Mouse (Mus musculus): ENCODE data around the gene Ngb. TPM values are rescaled to one million over a fixed set of nuclear protein-coding genes. Genes with fewer than 3 reads are reported as not detected.

Ngb gene
- total RNA-seq, 1 experiment = 1.2 TPM

DNA sequence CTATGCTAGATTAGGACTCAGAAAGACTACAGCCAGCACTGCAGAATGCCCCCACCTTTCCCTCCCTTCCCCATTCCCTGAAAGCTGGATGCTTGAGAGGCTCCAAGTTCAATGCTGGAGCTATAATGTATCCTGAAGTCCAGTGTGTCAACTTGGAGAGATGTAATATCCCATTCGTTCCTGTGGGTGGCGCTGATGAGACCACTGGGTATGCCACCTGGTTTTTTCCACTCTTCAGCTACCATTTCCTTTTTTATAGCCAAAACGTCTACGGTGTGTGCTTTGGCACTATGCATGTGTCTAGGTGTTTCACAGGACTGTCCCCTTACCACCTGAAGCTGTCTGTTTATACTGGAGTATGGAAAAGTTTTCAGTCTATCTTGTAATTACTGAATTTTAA is 14.0 kb downstream of the Ngb start:
- peaks cover 0 to 3% of the 10 kb centered on the region in 2 experiments; a peak in 1 of 4 replicates for H3K4me1 ChIP-seq (ENCODE audit: control insufficient read depth in 2 of 2, insufficient read depth in 2 of 2, low read length in 2 of 2, poor library complexity in 1 of 2)

GRCm38 (mm10) chr12:87087236-87087635 is 15.1 kb downstream of the Ngb start:
- no peaks in the 10 kb centered on the region for H3K9me3 ChIP-seq (ENCODE audit: control insufficient read depth, insufficient read depth, low read depth, low read length)
- no peaks in the 10 kb centered on the region for H3K36me3 ChIP-seq (ENCODE audit: control insufficient read depth, insufficient read depth, low read length, poor library complexity, severe bottlenecking)
- no peak overlapping the region for H3K9ac ChIP-seq (ENCODE audit: insufficient read depth, low read depth, low read length, poor library complexity, severe bottlenecking)
- no peak overlapping the region for H3K27ac ChIP-seq (ENCODE audit: insufficient read depth, low read depth, low read length, poor library complexity, severe bottlenecking)
- peak overlapping the region in 1 of 2 experiments; percentile 42; a peak in 2 of 4 replicates for H3K4me3 ChIP-seq (ENCODE audit: insufficient read depth in 1 of 2, low read depth in 1 of 2, low read length in 2 of 2, poor library complexity in 1 of 2, severe bottlenecking in 1 of 2)
- in situ Hi-C loops (cut with MboI; ENCODE audit: low sequenced_read_pairs in 2 of 2, unreplicated experiment in 2 of 2) = no loop called here
- no peak for DNase-seq (ENCODE audit: low read depth, low spot score)
- H3K4me1 ChIP-seq (ENCODE audit: control insufficient read depth in 2 of 2, insufficient read depth in 2 of 2, low read length in 2 of 2, poor library complexity in 1 of 2) = peaks cover 0 to 3% of the 10 kb centered on the region in 2 experiments; a peak in 1 of 4 replicates
- no peak for TF ChIP-seq MAFK (IDR thresholded peaks at IDR 0.05; ENCODE audit: insufficient read depth, low read depth, low read length)

More for the DNA sequence above, 14.0 kb downstream of the Ngb start:
- in situ Hi-C loops (cut with MboI; ENCODE audit: low sequenced_read_pairs in 2 of 2, unreplicated experiment in 2 of 2) = no loop called here
- Histone ChIP-seq H3K36me3 (ENCODE audit: control insufficient read depth, insufficient read depth, low read length, poor library complexity, severe bottlenecking) (no peaks in the 10 kb centered on the region), H3K27ac (ENCODE audit: insufficient read depth, low read depth, low read length, poor library complexity, severe bottlenecking) (no peak overlapping the region), H3K9me3 (ENCODE audit: control insufficient read depth, insufficient read depth, low read depth, low read length) (no peaks in the 10 kb centered on the region), H3K9ac (ENCODE audit: insufficient read depth, low read depth, low read length, poor library complexity, severe bottlenecking) (no peak overlapping the region), H3K4me3 (ENCODE audit: insufficient read depth in 1 of 2, low read depth in 1 of 2, low read length in 2 of 2, poor library complexity in 1 of 2, severe bottlenecking in 1 of 2) (no peak overlapping the region)
- TF ChIP-seq MAFK (IDR thresholded peaks at IDR 0.05; ENCODE audit: insufficient read depth, low read depth, low read length) (no peak), ZC3H11A (IDR thresholded peaks at IDR 0.05; ENCODE audit: borderline replicate concordance, low read depth, low read length) (0 out of 2 replicates have a peak, but pooled peaks have one; percentile 27), ZNF384 (IDR thresholded peaks at IDR 0.05; ENCODE audit: low read depth, low read length) (0 out of 2 replicates have a peak, but pooled peaks have one; percentile 23), HCFC1 (IDR thresholded peaks at IDR 0.05; ENCODE audit: borderline replicate concordance, insufficient read depth, low read length) (no peak), CHD2 (IDR thresholded peaks at IDR 0.05; ENCODE audit: low read depth, low read length) (no peak)
- peak; percentile 51 for DNase-seq (ENCODE audit: low read depth, low spot score)

DNA sequence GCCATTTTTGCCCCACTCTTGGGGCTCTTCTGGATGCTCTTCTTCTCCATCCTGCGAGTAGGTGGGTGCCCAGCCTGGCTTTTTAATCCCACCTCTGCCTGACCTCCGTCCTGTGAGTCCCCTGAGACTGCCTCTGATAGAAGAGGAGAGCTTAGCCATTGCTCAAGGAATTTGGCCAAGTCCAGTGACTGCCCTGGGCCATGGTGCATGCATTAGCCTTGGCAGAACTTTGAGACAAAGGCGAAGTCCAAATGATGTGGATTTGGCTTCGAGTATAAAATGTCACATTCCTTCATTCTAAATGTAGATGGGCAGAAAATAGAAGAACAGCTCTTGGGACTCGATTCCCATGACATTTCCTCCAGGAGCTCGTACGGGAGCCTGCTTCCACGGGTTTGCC is 19.5 kb downstream of the Ngb start:
- in situ Hi-C loops (cut with MboI; ENCODE audit: low sequenced_read_pairs in 2 of 2, unreplicated experiment in 2 of 2) = no loop called here
- no peak overlapping the region for H3K27ac ChIP-seq (ENCODE audit: insufficient read depth, low read depth, low read length, poor library complexity, severe bottlenecking)
- no peak overlapping the region for H3K4me3 ChIP-seq (ENCODE audit: insufficient read depth in 1 of 2, low read depth in 1 of 2, low read length in 2 of 2, poor library complexity in 1 of 2, severe bottlenecking in 1 of 2)
- DNase-seq (ENCODE audit: low read depth, low spot score) = no peak
- no peak overlapping the region for H3K9ac ChIP-seq (ENCODE audit: insufficient read depth, low read depth, low read length, poor library complexity, severe bottlenecking)
- H3K9me3 ChIP-seq (ENCODE audit: control insufficient read depth, insufficient read depth, low read depth, low read length) = no peaks in the 10 kb centered on the region
- H3K4me1 ChIP-seq (ENCODE audit: control insufficient read depth in 2 of 2, insufficient read depth in 2 of 2, low read length in 2 of 2, poor library complexity in 1 of 2) = peaks cover 0 to 3% of the 10 kb centered on the region in 2 experiments; a peak in 1 of 4 replicates
- no peaks in the 10 kb centered on the region for H3K36me3 ChIP-seq (ENCODE audit: control insufficient read depth, insufficient read depth, low read length, poor library complexity, severe bottlenecking)
- no peak for TF ChIP-seq CHD2 (IDR thresholded peaks at IDR 0.05; ENCODE audit: low read depth, low read length)

DNA sequence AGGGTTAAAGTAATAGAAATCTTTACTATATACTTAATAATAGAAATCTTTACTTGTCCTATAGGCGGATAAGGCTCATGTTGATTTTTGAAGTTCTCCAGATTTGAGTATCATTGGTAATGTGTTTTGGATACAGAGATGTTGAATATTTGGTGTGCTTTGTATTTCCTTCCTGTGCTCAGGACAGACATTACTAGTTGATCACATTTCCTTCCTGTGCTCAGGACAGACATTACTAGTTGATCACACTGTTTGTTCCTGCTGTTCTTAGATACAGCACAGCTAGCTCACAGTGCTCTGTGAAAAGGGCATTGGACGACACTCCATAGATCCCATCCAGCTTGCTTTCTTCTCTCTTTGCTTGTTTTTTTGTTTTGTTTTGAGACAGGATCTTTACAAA is 25.7 kb downstream of the Ngb start:
- no peaks in the 10 kb centered on the region for H3K36me3 ChIP-seq (ENCODE audit: control insufficient read depth, insufficient read depth, low read length, poor library complexity, severe bottlenecking)
- in situ Hi-C loops (cut with MboI; ENCODE audit: low sequenced_read_pairs in 2 of 2, unreplicated experiment in 2 of 2) = no loop called here
- DNase-seq (ENCODE audit: low read depth, low spot score) = no peak
- no peak overlapping the region for H3K4me3 ChIP-seq (ENCODE audit: insufficient read depth in 1 of 2, low read depth in 1 of 2, low read length in 2 of 2, poor library complexity in 1 of 2, severe bottlenecking in 1 of 2)
- TF ChIP-seq CHD2 (IDR thresholded peaks at IDR 0.05; ENCODE audit: low read depth, low read length) (no peak), ZNF384 (IDR thresholded peaks at IDR 0.05; ENCODE audit: low read depth, low read length) (no peak), MAFK (IDR thresholded peaks at IDR 0.05; ENCODE audit: insufficient read depth, low read depth, low read length) (no peak), HCFC1 (IDR thresholded peaks at IDR 0.05; ENCODE audit: borderline replicate concordance, insufficient read depth, low read length) (no peak), ZC3H11A (IDR thresholded peaks at IDR 0.05; ENCODE audit: borderline replicate concordance, low read depth, low read length) (no peak)
- no peaks in the 10 kb centered on the region for H3K9me3 ChIP-seq (ENCODE audit: control insufficient read depth, insufficient read depth, low read depth, low read length)
- H3K27ac ChIP-seq (ENCODE audit: insufficient read depth, low read depth, low read length, poor library complexity, severe bottlenecking) = no peak overlapping the region
- no peak overlapping the region for H3K9ac ChIP-seq (ENCODE audit: insufficient read depth, low read depth, low read length, poor library complexity, severe bottlenecking)
- H3K4me1 ChIP-seq (ENCODE audit: control insufficient read depth in 2 of 2, insufficient read depth in 2 of 2, low read length in 2 of 2, poor library complexity in 1 of 2) = no peaks in the 10 kb centered on the region

DNA sequence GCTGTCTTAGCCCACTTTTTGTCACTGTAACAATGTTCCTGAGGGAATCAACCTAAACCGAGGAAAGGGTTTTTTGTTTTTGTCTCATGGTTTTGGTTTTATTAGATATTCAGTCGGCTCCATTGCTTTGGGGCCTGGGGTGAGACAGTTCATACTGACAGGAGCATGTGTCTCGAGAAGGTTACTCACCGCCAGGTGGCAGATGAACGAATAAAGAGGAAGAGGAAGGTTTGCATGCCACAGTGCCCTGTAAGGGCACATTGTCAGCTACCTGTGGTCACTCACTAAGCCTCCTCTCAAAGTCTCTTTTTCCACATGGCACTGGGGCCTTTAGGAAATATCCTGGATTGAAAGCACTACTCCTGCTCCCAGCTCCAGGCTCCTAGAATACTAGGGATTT is 31.8 kb downstream of the Ngb start:
- no peak for TF ChIP-seq ZC3H11A (IDR thresholded peaks at IDR 0.05; ENCODE audit: borderline replicate concordance, low read depth, low read length)
- TF ChIP-seq HCFC1 (IDR thresholded peaks at IDR 0.05; ENCODE audit: borderline replicate concordance, insufficient read depth, low read length) = no peak
- no peak for TF ChIP-seq MAFK (IDR thresholded peaks at IDR 0.05; ENCODE audit: insufficient read depth, low read depth, low read length)
- no peak for TF ChIP-seq CHD2 (IDR thresholded peaks at IDR 0.05; ENCODE audit: low read depth, low read length)
- no peak for TF ChIP-seq ZNF384 (IDR thresholded peaks at IDR 0.05; ENCODE audit: low read depth, low read length)
- Histone ChIP-seq H3K9ac (ENCODE audit: insufficient read depth, low read depth, low read length, poor library complexity, severe bottlenecking) (no peak overlapping the region), H3K4me3 (ENCODE audit: insufficient read depth in 1 of 2, low read depth in 1 of 2, low read length in 2 of 2, poor library complexity in 1 of 2, severe bottlenecking in 1 of 2) (no peak overlapping the region), H3K4me1 (ENCODE audit: control insufficient read depth in 2 of 2, insufficient read depth in 2 of 2, low read length in 2 of 2, poor library complexity in 1 of 2) (no peaks in the 10 kb centered on the region), H3K9me3 (ENCODE audit: control insufficient read depth, insufficient read depth, low read depth, low read length) (no peaks in the 10 kb centered on the region), H3K27ac (ENCODE audit: insufficient read depth, low read depth, low read length, poor library complexity, severe bottlenecking) (no peak overlapping the region), H3K36me3 (ENCODE audit: control insufficient read depth, insufficient read depth, low read length, poor library complexity, severe bottlenecking) (no peaks in the 10 kb centered on the region)
- in situ Hi-C loops (cut with MboI; ENCODE audit: low sequenced_read_pairs in 2 of 2, unreplicated experiment in 2 of 2) = no loop called here
- no peak for DNase-seq (ENCODE audit: low read depth, low spot score)
